Mouse (Mus musculus) G1E (cell line): Measurements from ENCODE around the gene Itpr3.

Source experiments
- CTCF ChIP-seq: IDR thresholded peaks from 2 replicates; pipeline ENCODE4 v1.5.1; 2012; ENCODE audit warnings: low read depth, low read length, inconsistent platforms, mixed read lengths
- GATA1 ChIP-seq: IDR thresholded peaks from 2 replicates; pipeline ENCODE4 v1.6.1; 2012; ENCODE audit warnings: borderline replicate concordance, low read length, inconsistent platforms, mixed read lengths
- GATA2 ChIP-seq: IDR thresholded peaks from 2 replicates; pipeline ENCODE4 v1.6.1; 2012; ENCODE audit warnings: low read depth, low read length, inconsistent platforms, borderline replicate concordance
- TAL1 ChIP-seq: conservative IDR thresholded peaks from 2 replicates; pipeline ENCODE4 v1.6.1; 2012; ENCODE audit warnings: low read depth, low read length, inconsistent platforms, mixed read lengths

- TF ChIP-seq CTCF (no peak), GATA2 (no peak), GATA1 (no peak), TAL1 (no peak)
Observed at GRCm38 (mm10) chr17:27141971-27142450, 84.9 kb downstream of the Itpr3 start.
